Mouse (Mus musculus) olfactory bulb, adult 2 months (tissue): Measurements from ENCODE around the gene Vcl. TPM values are rescaled to one million over a fixed set of nuclear protein-coding genes. Genes with fewer than 3 reads are reported as not detected.

Experiments used
- H3K27ac ChIP-seq: fragments of 200-500 bp; 2 replicates; pipeline ENCODE4 v1.5.1; 2012; ENCODE audit warnings: low read depth, low read length; ENCODE audit not compliant: insufficient read depth
- H3K4me1 ChIP-seq: fragments of 200-500 bp; 2 replicates; pipeline ENCODE4 v1.6.1; 2012; ENCODE audit warnings: low read length; ENCODE audit not compliant: control insufficient read depth, insufficient read depth
- H3K4me3 ChIP-seq: fragments of 200-500 bp; 2 replicates; pipeline ENCODE4 v1.5.1; 2012; ENCODE audit warnings: mild to moderate bottlenecking, low read depth, low read length, moderate library complexity; ENCODE audit not compliant: insufficient read depth
- CTCF ChIP-seq: fragments of 200-500 bp; IDR thresholded peaks from 2 replicates; pipeline ENCODE4 v1.5.1; 2012; ENCODE audit warnings: low read depth, mild to moderate bottlenecking, low read length, moderate library complexity; ENCODE audit not compliant: insufficient read depth
- POLR2A ChIP-seq: fragments of 200-500 bp; IDR thresholded peaks from 2 replicates; pipeline ENCODE4 v1.6.1; 2012; ENCODE audit warnings: mild to moderate bottlenecking, low read depth, low read length, moderate library complexity; ENCODE audit not compliant: insufficient read depth
- WGBS: fragments of 180-500 bp; shearing (Covaris S2); methylation state at CpG from one replicate; pipeline ENCODE4 v1.1.7; 2018; 5-methylcytosine and 5-hydroxymethylcytosine counted together
- polyA plus RNA-seq: library from polyadenylated mRNA; stranded (reverse); fragments of >200 nt; gene quantifications from 2 replicates; pipeline ENCODE4 v1.2.4, GENCODE M21; 2012; ENCODE audit warnings: low replicate concordance; ENCODE audit not compliant: missing spikeins, insufficient read depth, insufficient read length

The Vcl gene
- polyA plus RNA-seq = not detected in 2 replicates

DNA sequence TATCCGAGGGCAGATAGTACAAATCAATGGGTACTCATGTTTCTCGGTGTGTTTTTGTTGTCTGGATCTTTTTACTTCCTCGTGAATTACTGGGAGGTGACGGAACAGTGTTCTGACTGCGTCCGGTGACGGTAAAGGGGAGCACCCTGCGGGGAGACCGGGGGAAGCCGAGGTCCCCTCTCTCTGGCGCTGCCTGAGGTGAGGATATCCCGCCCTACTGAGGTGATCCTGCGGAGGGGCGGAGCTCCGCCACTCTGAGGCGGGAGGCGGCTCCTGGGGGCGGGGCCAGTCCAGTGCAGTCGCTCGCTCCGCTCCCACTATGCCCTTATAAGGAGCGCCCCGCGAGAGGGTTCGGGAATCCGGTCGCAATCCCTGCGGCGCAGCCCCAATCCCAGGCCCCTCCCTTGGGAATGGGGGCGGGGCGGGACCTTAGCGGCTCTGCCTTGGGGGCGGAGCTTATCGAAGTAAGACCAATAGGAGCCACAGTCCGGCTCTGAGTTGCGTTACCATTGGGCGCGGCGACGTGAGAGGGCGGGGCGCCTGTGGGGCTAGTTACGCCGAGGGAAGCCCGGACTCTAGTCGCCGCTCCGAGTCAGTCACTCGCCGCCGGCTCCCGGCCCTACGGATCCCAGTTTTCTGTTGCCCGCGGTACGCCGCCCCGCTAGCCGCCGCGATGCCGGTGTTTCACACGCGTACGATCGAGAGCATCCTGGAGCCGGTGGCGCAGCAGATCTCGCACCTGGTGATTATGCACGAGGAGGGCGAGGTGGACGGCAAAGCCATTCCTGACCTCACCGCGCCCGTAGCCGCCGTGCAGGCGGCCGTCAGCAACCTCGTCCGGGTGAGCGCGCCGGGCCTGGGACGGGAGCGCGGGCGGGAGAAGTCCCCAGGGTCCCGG is at the start of gene Vcl:
Gene Vcl (plus strand): TSS at position 551 of the 898 bp plus-strand sequence.
- under 1% methylated on average over 89 of the region's 89 CpGs for WGBS
- H3K4me1 ChIP-seq = peaks cover 9% of the 10 kb centered on the region
- peak within 1 kb of the TSS; percentile 61 for H3K27ac ChIP-seq
- peak within 1 kb of the TSS; percentile 73 for H3K4me3 ChIP-seq
- TF ChIP-seq POLR2A = peak; percentile 92
- no peak for TF ChIP-seq CTCF

DNA sequence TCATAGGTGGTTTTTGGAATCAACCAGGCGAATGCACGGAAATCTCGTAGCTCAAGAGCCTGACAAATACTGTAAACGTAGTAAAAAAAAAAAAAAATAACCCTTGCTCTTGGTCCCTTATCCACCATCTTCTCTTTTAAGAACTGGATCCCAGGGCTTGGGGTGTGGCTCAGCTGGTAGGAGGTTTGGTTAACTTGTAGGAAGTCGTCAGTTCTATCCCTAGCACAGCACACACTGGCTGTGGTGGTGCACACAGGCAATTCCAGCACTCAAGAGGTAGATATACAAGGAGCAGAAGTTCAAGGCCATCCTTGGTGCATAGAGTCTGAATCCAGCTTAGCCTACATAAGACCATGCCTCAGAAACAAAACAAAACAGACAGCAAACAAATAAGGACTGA is 44.5 kb upstream of the Vcl start:
- H3K27ac ChIP-seq = no peak overlapping the region
- no peak overlapping the region for H3K4me3 ChIP-seq
- H3K4me1 ChIP-seq = peaks cover 11% of the 10 kb centered on the region
- WGBS = 87% methylated on average over 5 of the region's 5 CpGs
- TF ChIP-seq CTCF (no peak), POLR2A (no peak)

DNA sequence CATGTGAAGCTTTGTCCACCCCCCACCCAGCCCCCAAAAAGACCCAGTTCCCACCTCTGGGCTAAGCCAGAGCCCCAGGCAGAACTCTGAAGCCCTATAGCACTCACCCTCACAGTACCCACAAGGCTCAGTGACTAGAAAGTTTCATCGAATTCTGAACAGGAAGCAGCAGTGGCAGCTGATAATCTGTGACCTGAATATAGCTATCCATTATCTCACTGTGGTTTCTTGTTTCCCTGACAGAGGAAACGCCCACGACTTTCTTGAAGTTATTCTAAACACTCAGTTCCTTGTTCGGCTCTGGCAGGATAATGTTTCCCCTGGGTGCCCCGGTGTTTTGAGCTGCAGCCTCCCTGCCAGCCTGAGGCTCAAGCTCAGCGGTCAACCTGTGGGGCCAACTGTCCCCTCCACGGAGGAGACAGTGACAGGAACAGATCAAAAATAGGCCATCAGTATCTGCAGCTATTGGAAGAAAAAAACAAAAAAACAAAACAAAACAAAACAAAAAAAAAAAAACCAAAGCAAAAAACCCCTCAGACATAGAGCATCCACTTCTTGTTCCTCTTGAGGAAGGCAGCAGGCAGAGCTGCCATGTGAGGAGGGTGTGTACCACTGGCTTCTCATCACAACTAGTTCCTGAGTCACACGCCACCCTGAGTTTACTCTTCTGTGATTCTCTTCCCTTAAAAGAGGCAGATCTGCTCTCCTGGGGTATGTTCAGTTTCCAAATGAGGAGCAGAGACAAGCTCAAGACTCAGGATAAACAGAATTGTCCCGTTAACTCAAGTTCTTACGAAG is 43.9 kb upstream of the Vcl start:
- Histone ChIP-seq H3K27ac (no peak overlapping the region), H3K4me1 (peaks cover 11% of the 10 kb centered on the region), H3K4me3 (no peak overlapping the region)
- TF ChIP-seq CTCF (no peak), POLR2A (no peak)
- WGBS = 18% methylated on average over 10 of the region's 10 CpGs

DNA sequence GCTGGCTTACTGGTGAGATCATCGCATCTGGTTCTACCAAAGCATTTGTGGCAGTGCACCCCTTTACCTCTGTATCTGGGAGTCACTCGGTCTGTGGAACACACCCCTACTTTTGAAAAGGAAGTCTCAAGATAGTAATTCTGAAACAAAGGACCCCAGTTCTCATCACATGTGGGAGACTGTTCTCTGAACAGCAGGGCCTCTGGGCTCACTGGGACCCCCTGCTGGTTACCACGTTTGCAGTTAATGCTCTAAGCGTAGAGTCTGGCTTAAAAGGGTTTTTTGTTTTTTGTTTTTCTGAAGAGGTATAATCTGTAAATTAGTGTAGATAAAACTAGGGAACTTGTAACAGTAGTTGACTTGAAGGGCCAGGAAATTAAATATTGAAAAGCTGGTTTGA is 42.9 kb upstream of the Vcl start:
- H3K27ac ChIP-seq = no peak overlapping the region
- peaks cover 11% of the 10 kb centered on the region for H3K4me1 ChIP-seq
- no peak overlapping the region for H3K4me3 ChIP-seq
- WGBS = 43% methylated on average over 4 of the region's 4 CpGs
- no peak for TF ChIP-seq CTCF
- no peak for TF ChIP-seq POLR2A

DNA sequence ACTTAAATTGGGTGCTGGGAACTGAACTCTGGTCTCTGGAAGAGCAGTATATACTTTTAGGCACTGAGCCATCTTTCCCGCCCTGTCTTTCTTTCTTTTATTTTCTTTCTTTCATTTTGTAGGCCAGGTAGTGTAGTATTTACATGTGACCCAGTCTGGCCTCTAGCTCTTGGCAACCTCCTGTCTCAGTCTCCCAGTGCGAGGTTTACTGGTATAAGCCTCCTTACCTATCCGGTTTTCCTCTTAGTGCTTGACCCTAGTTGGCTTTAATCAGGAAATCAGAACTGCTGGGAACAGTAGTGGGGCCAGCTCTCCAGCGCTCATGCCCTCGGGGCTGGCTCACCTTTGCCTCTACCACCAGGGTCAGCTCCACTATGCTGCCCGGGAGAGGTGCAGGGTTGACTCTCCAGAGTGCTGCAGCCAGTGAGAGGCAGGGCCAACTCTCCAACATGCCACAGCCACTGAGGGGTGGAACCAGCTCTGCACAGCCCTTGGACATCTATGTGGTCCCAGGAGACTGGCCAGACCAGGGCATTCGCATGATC is 41.6 kb upstream of the Vcl start:
- no peak for TF ChIP-seq POLR2A
- TF ChIP-seq CTCF = no peak
- Histone ChIP-seq H3K4me1 (peaks cover 14% of the 10 kb centered on the region), H3K4me3 (no peak overlapping the region), H3K27ac (no peak overlapping the region)
- WGBS = 93% methylated on average over 7 of the region's 7 CpGs

DNA sequence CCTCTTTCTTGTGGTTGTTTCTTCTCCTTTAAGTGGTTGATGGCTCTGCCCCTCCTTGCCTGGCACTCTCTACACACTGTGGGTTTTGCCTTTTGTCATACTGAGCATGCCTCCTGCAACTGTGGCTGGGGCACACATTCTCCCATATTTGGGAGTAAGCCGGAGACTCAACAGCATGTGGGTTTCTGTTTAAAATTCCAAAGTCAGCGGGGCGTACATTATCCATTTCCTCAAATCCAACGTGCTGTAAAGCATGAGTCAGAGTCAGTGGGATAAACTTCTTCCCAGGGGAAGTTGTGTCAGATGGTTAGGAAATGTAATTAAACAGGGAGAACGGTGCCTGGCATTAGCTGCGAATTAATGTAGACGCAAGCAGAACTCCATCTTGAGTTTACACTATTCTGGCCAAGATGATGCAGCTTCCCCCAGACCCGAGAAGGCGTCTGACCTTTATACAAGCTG is 37.2 kb upstream of the Vcl start:
- peaks cover 3% of the 10 kb centered on the region for H3K4me1 ChIP-seq
- H3K27ac ChIP-seq = peak overlapping the region; percentile 60
- TF ChIP-seq CTCF = no peak
- TF ChIP-seq POLR2A = no peak
- no peak overlapping the region for H3K4me3 ChIP-seq
- 12% methylated on average over 9 of the region's 9 CpGs for WGBS

DNA sequence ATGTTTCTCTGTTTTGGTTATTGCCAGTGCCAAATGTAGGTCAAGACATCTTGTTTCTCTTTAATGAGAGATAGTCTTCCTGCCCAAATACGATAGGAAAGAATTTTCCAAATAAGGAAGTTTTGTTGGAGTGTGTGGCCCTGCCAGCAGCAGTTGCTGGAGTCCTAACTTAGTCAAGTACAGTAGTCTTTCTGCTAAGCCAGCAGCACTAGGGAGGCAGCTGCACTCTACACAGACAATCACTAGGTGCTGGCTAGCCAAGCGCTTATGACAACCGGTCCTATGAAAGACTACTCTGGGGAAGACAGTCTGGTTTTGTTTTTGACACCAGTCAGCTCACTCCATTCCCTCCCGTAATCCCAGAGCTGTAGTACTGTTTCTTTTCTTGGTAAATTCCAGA is 35.4 kb upstream of the Vcl start:
- Histone ChIP-seq H3K4me3 (no peak overlapping the region), H3K4me1 (peaks cover 3% of the 10 kb centered on the region), H3K27ac (no peak overlapping the region)
- TF ChIP-seq CTCF (no peak), POLR2A (no peak)
- 59% methylated on average over 4 of the region's 4 CpGs for WGBS

DNA sequence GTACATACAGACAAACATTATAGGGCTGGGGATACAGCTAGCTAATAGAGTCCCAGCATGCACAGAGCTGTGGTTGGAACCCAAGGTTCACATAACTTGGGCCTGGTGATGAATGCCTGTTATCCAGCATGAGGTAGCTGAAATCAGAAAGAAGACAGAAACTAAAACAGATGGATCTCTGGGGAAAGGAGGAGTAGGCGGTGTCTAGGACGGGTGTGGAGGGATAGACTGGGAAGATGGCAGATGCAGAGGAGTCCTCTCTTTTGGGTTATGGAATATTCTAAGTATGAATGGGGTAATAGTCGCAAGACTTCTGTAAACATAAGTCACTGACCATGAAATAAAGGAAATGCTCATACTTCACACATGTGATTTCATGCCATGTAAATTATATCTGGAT is 27.9 kb upstream of the Vcl start:
- TF ChIP-seq CTCF (no peak), POLR2A (no peak)
- no peaks in the 10 kb centered on the region for H3K4me1 ChIP-seq
- 96% methylated on average over 3 of the region's 3 CpGs for WGBS

More for the DNA sequence above, 27.9 kb upstream of the Vcl start:
- H3K4me3 ChIP-seq = no peak overlapping the region
- no peak overlapping the region for H3K27ac ChIP-seq
